Mouse (Mus musculus) testis, adult 2 months (tissue): ENCODE measurements around the gene Cyp24a1. TPM values are rescaled to one million over a fixed set of nuclear protein-coding genes. Genes with fewer than 3 reads are reported as not detected.

Experiments
- H3K27ac ChIP-seq: fragments of 200-500 bp; 2 replicates; pipeline ENCODE4 v1.5.1; 2012; ENCODE audit warnings: low read depth, low read length; ENCODE audit not compliant: control insufficient read depth, insufficient read depth
- H3K27me3 ChIP-seq: fragments of 200-500 bp; 2 replicates; pipeline ENCODE4 v1.6.1; 2012; ENCODE audit warnings: mild to moderate bottlenecking, low read length, moderate library complexity; ENCODE audit not compliant: control insufficient read depth, insufficient read depth
- H3K36me3 ChIP-seq: fragments of 200-500 bp; 2 replicates; pipeline ENCODE4 v1.6.1; 2012; ENCODE audit warnings: mild to moderate bottlenecking, low read length; ENCODE audit not compliant: control insufficient read depth, insufficient read depth
- H3K4me1 ChIP-seq: fragments of 200-500 bp; 2 replicates; pipeline ENCODE4 v1.6.1; 2012; ENCODE audit warnings: low read length; ENCODE audit not compliant: control insufficient read depth, insufficient read depth
- H3K4me3 ChIP-seq: fragments of 200-500 bp; 2 replicates; pipeline ENCODE4 v1.5.1; 2012; ENCODE audit warnings: low read depth, mild to moderate bottlenecking, low read length, moderate library complexity, mixed read lengths; ENCODE audit not compliant: control insufficient read depth
- CTCF ChIP-seq: fragments of 200-500 bp; IDR thresholded peaks from 2 replicates; pipeline ENCODE4 v1.5.1; 2012; ENCODE audit warnings: low read depth, mild to moderate bottlenecking, inconsistent platforms, low read length, moderate library complexity; ENCODE audit not compliant: control insufficient read depth, insufficient read depth, insufficient replicate concordance
- POLR2A ChIP-seq: fragments of 200-500 bp; IDR thresholded peaks from 2 replicates; pipeline ENCODE4 v1.6.1; 2012; ENCODE audit warnings: low read depth, mild to moderate bottlenecking, inconsistent platforms, low read length, moderate library complexity; ENCODE audit not compliant: control insufficient read depth
- polyA plus RNA-seq: library from polyadenylated mRNA; depleted of rRNA; stranded (reverse); fragments of >200 nt; gene quantifications from 2 replicates; pipeline ENCODE4 v1.2.3, GENCODE M21; 2012

The Cyp24a1 gene
- polyA plus RNA-seq, 1 experiment, result 0.48 TPM

DNA sequence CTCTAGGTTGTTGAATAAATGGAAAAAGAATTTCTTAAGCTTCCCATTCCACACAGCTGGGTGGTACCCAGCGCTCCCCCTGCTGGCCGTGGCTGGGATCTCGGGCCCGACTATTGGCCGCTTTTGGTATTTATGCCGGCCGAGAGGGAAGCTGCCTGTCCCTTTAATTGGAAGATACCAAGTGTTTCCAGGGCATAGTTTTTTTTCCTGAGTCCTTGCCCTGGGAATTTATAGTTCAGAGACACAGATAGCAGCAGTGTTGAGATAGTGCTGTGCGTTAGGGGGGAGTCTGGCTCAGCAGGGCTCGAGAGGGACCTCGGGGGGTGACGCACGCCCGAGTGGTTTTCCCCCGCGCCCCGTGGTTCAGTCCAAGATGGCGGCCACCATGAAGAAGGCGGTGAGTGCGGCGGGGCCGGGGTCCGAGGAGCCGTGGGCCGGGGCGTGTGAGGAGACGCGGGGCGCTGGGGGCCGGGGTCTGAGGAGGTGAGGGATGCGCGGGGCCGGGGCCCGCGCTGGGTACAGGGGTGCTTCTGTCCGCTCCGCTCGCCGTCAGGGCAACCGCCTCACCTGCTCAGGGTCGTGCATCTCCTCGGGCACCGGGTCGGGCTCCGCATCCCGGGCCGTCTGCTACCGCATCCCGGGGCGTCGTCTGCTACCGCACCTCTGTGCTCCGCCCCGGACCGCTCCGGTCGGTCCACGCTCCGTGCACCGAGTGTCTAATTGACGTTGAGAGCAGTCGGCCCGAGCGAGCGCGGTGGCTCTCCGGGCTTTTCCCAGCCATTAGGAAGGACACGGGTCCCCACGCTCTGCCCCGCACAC, 14.3 kb upstream of the Cyp24a1 start:
- Histone ChIP-seq H3K4me3 (peak overlapping the region; percentile 98), H3K27ac (peak overlapping the region; percentile 97), H3K4me1 (peaks cover 14% of the 10 kb centered on the region), H3K27me3 (no peaks in the 10 kb centered on the region), H3K36me3 (no peaks in the 10 kb centered on the region)
- TF ChIP-seq POLR2A (peak; percentile 45), CTCF (peak; percentile 96)

- no peak for TF ChIP-seq POLR2A
- TF ChIP-seq CTCF, result peak; percentile 61; the same call in 1 of the 2 replicates
- H3K36me3 ChIP-seq, result no peaks in the 10 kb centered on the region
- peaks cover 14% of the 10 kb centered on the region for H3K4me1 ChIP-seq
- H3K27me3 ChIP-seq, result no peaks in the 10 kb centered on the region
- H3K27ac ChIP-seq, result no peak overlapping the region
- peak overlapping the region; percentile 35; the same call in 1 of the 2 replicates for H3K4me3 ChIP-seq
These were observed 11.9 kb upstream of the Cyp24a1 start for GRCm38 (mm10) chr2:170508821-170509220.

DNA sequence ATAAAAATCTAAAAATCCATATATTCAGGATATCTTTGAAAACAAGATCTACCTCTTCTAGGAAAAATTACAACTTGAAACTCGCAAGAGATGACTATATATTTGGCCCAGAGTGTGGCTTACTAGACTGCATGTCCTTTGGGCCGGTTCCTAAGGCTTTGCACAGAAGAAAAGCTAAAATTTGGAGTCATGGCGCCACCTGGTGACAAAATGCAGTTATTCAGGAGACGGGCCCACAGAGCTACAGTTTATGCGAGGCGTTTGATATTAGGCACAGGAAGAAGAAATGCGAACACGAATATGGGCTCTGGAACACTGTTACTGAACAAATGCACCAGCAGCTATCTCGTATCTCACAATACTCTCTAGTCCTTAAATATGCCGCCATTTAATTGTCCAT, 10.8 kb upstream of the Cyp24a1 start:
- Histone ChIP-seq H3K4me3 (no peak overlapping the region), H3K27ac (no peak overlapping the region), H3K27me3 (no peaks in the 10 kb centered on the region), H3K36me3 (no peaks in the 10 kb centered on the region), H3K4me1 (peaks cover 14% of the 10 kb centered on the region)
- TF ChIP-seq CTCF (peak; percentile 34; the same call in 1 of the 2 replicates), POLR2A (no peak)

DNA sequence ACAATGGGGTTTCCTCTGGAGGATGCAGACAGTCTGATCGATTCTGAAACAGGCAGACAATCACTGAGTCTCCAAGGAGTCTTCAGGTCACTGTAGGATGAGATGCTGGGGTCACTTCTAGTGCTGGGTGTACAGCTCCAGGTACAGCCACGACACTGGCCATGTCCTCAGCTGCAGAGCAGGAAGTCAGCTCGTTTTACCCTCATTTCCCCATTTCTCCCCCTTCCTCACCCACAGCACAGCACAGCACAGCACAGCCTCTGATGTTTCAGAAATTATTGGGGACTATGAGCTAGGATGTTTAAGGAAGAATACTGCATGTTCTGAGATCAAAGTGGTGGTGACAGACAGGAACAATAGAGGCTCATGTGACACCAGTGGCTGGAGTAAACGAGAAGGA, 7.0 kb upstream of the Cyp24a1 start:
- Histone ChIP-seq H3K4me3 (no peak overlapping the region), H3K4me1 (peaks cover 7% of the 10 kb centered on the region), H3K27ac (no peak overlapping the region), H3K27me3 (no peaks in the 10 kb centered on the region), H3K36me3 (no peaks in the 10 kb centered on the region)
- TF ChIP-seq CTCF, result no peak
- no peak for TF ChIP-seq POLR2A

- no peaks in the 10 kb centered on the region for H3K27me3 ChIP-seq
- H3K4me3 ChIP-seq, result no peak overlapping the region
- TF ChIP-seq POLR2A (no peak), CTCF (no peak)
- no peaks in the 10 kb centered on the region for H3K36me3 ChIP-seq
- H3K4me1 ChIP-seq, result peaks cover 2% of the 10 kb centered on the region
- H3K27ac ChIP-seq, result no peak overlapping the region
These were observed 6.4 kb upstream of the Cyp24a1 start for GRCm38 (mm10) chr2:170503343-170503742.

GRCm38 (mm10) chr2:170498011-170498410, 1.1 kb upstream of the Cyp24a1 start:
- H3K27me3 ChIP-seq, result no peaks in the 10 kb centered on the region; the same call in 1 of the 2 replicates
- no peak overlapping the region for H3K4me3 ChIP-seq
- TF ChIP-seq CTCF, result no peak
- no peak for TF ChIP-seq POLR2A

GRCm38 (mm10) chr2:170496154-170496930, 603 bp downstream of the Cyp24a1 start, which contains the start of gene Pfdn4:
Pfdn4 (plus strand) TSS chr2:170496428.
- H3K27me3 ChIP-seq, result no peaks in the 10 kb centered on the region; the same call in 1 of the 2 replicates
- H3K27ac ChIP-seq, result no peak within 1 kb of the TSS
- H3K4me1 ChIP-seq, result peaks cover 3% of the 10 kb centered on the region
- H3K4me3 ChIP-seq, result no peak within 1 kb of the TSS
- TF ChIP-seq CTCF, result no peak
- TF ChIP-seq POLR2A, result no peak
- H3K36me3 ChIP-seq, result no peaks in the 10 kb centered on the region

More at GRCm38 (mm10) chr2:170498011-170498410, 1.1 kb upstream of the Cyp24a1 start:
- H3K27ac ChIP-seq, result no peak overlapping the region
- H3K36me3 ChIP-seq, result no peaks in the 10 kb centered on the region
- H3K4me1 ChIP-seq, result peaks cover 3% of the 10 kb centered on the region
